Mouse (Mus musculus) hindbrain, embryonic 11.5 days (tissue): ENCODE data around the gene Fam169b. TPM values are rescaled to one million over a fixed set of nuclear protein-coding genes. Genes with fewer than 3 reads are reported as not detected.

Experiments
- ATAC-seq: fragments of 200-750 bp; cut with Nextera tagmentation; 2 replicates; pipeline ENCODE4 v1.8.0; 2017; ENCODE audit warnings: mild to moderate bottlenecking, moderate TSS enrichment, moderate library complexity; ENCODE audit not compliant: low FRiP score
- DNase-seq: peaks from one replicate; pipeline ENCODE4 v3.0.0-alpha.2; 2015; ENCODE audit warnings: low spot score
- H3K27ac ChIP-seq: fragments of 300-500 bp; sonication (generic); 2 replicates; pipeline ENCODE4 v1.5.1; 2014; ENCODE audit warnings: mild to moderate bottlenecking, low read depth, low read length
- H3K27me3 ChIP-seq: fragments of 300-500 bp; sonication (generic); 2 replicates; pipeline ENCODE4 v1.6.1; 2014; ENCODE audit warnings: mild to moderate bottlenecking, low read length, moderate library complexity, mixed read lengths; ENCODE audit not compliant: control insufficient read depth, insufficient read depth
- H3K36me3 ChIP-seq: fragments of 300-500 bp; sonication (generic); 2 replicates; pipeline ENCODE4 v1.6.1; 2014; ENCODE audit warnings: mild to moderate bottlenecking, low read length, moderate library complexity, mixed read lengths; ENCODE audit not compliant: control insufficient read depth, insufficient read depth
- H3K4me1 ChIP-seq: fragments of 300-500 bp; sonication (generic); replicated peaks from 2 replicates; pipeline ENCODE4 v1.6.1; 2014; ENCODE audit warnings: low read length, mixed read lengths; ENCODE audit not compliant: control insufficient read depth, insufficient read depth
- H3K4me2 ChIP-seq: fragments of 300-500 bp; sonication (generic); replicated peaks from 2 replicates; pipeline ENCODE4 v1.6.1; 2014; ENCODE audit warnings: mild to moderate bottlenecking, low read depth, low read length
- H3K4me3 ChIP-seq: fragments of 300-500 bp; sonication (generic); 2 replicates; pipeline ENCODE4 v1.5.1; 2014; ENCODE audit warnings: low read depth, low read length
- H3K9ac ChIP-seq: fragments of 300-500 bp; sonication (generic); 2 replicates; pipeline ENCODE4 v1.6.1; 2014; ENCODE audit warnings: low read depth, low read length
- H3K9me3 ChIP-seq: fragments of 300-500 bp; sonication (generic); 2 replicates; pipeline ENCODE4 v1.6.1; 2016; ENCODE audit warnings: low read length; ENCODE audit not compliant: control insufficient read depth
- WGBS: fragments of 180-500 bp; shearing (Covaris S2); extraction: QIAGEN DNeasy Blood & Tissue Kit; methylation state at CpG from one replicate; pipeline ENCODE4 v1.1.7; 2014; 5-methylcytosine and 5-hydroxymethylcytosine counted together
- polyA plus RNA-seq: library from polyadenylated mRNA; unstranded; fragments of >200 nt; fragmentation: Nextera tagmentation; extraction: Ambion mirVana; gene quantifications from 2 replicates; pipeline ENCODE4 v1.2.1, GENCODE M21; 2014

Gene Fam169b
- polyA plus RNA-seq, 1 experiment from 2014 or later = 0.36 TPM

DNA sequence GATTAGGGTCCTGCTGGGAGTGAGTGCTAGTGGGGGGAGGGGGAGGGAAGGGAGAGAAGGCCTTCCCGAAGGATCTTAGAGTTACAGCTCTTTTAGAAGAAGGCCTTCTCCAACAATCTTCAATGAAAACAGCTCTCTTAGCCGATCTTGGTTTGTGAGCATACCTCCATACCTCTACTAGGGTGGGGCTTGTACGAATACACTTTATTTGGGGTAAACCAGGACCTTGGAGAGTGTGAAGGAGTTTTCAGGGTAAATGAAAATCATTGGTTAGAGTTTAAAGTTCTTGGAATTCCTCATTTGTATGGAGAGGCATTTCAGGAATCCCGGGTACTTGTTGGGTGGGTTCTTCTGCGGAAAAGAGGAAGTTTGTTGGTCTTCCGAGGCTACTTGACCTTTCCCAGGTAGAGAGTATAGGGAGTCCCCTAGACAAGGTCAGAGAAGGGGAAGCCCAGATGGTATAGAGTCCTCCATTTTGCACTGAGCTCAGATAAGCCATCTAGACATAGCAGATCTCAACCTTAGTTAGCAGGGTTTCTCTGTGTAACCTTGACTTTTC, 14.0 kb upstream of the Fam169b start:
- ATAC-seq = no peak
- H3K9ac ChIP-seq = no peak overlapping the region
- H3K4me1 ChIP-seq = peaks cover 2% of the 10 kb centered on the region; the same call in 1 of the 2 replicates
- no peaks in the 10 kb centered on the region for H3K36me3 ChIP-seq
- H3K27ac ChIP-seq = no peak overlapping the region
- no peak overlapping the region for H3K4me3 ChIP-seq
- 0 out of 2 replicates have a peak, but pooled peaks cover 2% of the 10 kb centered on the region for H3K27me3 ChIP-seq
- no peaks in the 10 kb centered on the region for H3K9me3 ChIP-seq
- no peak for DNase-seq
- H3K4me2 ChIP-seq = no peak overlapping the region
- 79% methylated on average over 6 of the region's 6 CpGs for WGBS

- no peak for ATAC-seq
- Histone ChIP-seq H3K27me3 (0 out of 2 replicates have a peak, but pooled peaks cover 2% of the 10 kb centered on the region), H3K4me1 (peaks cover 2% of the 10 kb centered on the region; the same call in 1 of the 2 replicates), H3K4me2 (no peak overlapping the region), H3K27ac (no peak overlapping the region), H3K9me3 (no peaks in the 10 kb centered on the region), H3K4me3 (no peak overlapping the region), H3K36me3 (no peaks in the 10 kb centered on the region), H3K9ac (no peak overlapping the region)
- no peak for DNase-seq
- 60% methylated on average over 8 of the region's 8 CpGs for WGBS
Observed at GRCm38 (mm10) chr7:68262612-68263200, 10.9 kb upstream of the Fam169b start.

- H3K27ac ChIP-seq = no peak overlapping the region
- H3K36me3 ChIP-seq = no peaks in the 10 kb centered on the region
- 0 out of 2 replicates have a peak, but pooled peaks cover 2% of the 10 kb centered on the region for H3K27me3 ChIP-seq
- no peak for ATAC-seq
- peaks cover 2% of the 10 kb centered on the region; the same call in 1 of the 2 replicates for H3K4me1 ChIP-seq
- WGBS = 56% methylated on average over 8 of the region's 8 CpGs
- H3K4me2 ChIP-seq = peak overlapping the region; percentile 35
- no peak overlapping the region; the same call in 1 of the 2 replicates for H3K4me3 ChIP-seq
- H3K9ac ChIP-seq = no peak overlapping the region
- no peak for DNase-seq
- no peaks in the 10 kb centered on the region for H3K9me3 ChIP-seq
Observed at GRCm38 (mm10) chr7:68263346-68264027, 10.2 kb upstream of the Fam169b start.

DNA sequence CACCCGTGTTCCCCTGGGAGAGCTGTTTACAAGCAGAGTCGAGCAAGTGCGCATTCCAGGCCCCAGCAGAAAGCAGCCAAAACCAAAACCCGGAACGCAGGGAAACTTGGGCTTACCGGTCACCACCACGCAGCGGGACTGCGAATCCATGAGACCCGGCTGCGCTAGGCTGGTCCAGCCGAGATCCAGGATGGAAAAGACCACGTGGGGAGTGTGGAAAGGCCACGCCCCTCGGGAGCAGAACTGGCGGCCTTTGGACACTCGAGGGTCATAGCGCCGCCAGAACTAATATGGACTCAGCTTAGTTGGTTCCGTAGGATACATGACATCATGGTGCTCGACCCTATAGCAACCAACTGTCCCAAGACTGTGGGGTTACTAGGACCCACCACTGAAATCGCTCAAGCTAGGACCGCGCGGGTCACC, 9.6 kb upstream of the Fam169b start, which contains the start of gene Pgpep1l:
TSS of gene Pgpep1l (minus strand) at position 206 of the 426 bp plus-strand sequence.
- no peak within 1 kb of the TSS for H3K9ac ChIP-seq
- H3K27ac ChIP-seq = no peak within 1 kb of the TSS
- ATAC-seq = peak; percentile 43
- WGBS = 6% methylated on average over 25 of the region's 25 CpGs
- H3K27me3 ChIP-seq = 0 out of 2 replicates have a peak, but pooled peaks cover 2% of the 10 kb centered on the region
- H3K4me3 ChIP-seq = peak within 1 kb of the TSS; percentile 18; the same call in 1 of the 2 replicates
- DNase-seq = peak; percentile 51
- H3K36me3 ChIP-seq = no peaks in the 10 kb centered on the region
- H3K4me2 ChIP-seq = peak within 1 kb of the TSS; percentile 35
- no peaks in the 10 kb centered on the region for H3K9me3 ChIP-seq
- peaks cover 2% of the 10 kb centered on the region; the same call in 1 of the 2 replicates for H3K4me1 ChIP-seq

GRCm38 (mm10) chr7:68264531-68264930, 9.1 kb upstream of the Fam169b start:
- Histone ChIP-seq H3K4me3 (0 out of 2 replicates have a peak overlapping the region, but pooled peaks have one; percentile 6), H3K4me1 (peaks cover 2% of the 10 kb centered on the region; the same call in 1 of the 2 replicates), H3K27ac (no peak overlapping the region), H3K9me3 (no peaks in the 10 kb centered on the region), H3K27me3 (0 out of 2 replicates have a peak, but pooled peaks cover 2% of the 10 kb centered on the region), H3K4me2 (peak overlapping the region; percentile 35), H3K36me3 (no peaks in the 10 kb centered on the region), H3K9ac (no peak overlapping the region)
- ATAC-seq (no peak), DNase-seq (peak; percentile 22)
- WGBS = 22% methylated on average over 14 of the region's 14 CpGs

DNA sequence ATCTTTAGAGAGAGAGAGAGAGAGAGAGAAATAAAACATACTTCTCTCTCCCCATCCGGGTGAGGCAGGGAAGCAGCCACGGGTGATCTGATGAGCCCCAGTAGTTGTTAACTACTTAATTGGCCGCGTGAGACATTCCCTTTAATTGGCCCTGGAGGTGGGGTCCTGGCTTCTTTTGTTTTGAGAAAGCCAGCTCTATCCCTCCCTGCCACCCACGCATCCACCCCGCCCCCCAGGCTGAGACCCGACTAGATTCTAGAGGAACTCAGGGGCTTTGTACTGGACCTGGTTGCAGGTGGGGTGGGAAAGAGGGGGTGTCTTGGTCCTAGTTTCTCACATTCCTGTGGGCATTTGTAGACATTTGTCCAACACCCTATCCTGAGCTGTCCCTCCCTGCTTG, 8.2 kb upstream of the Fam169b start:
- WGBS = 32% methylated on average over 7 of the region's 7 CpGs
- Histone ChIP-seq H3K4me3 (no peak overlapping the region), H3K4me1 (peaks cover 2% of the 10 kb centered on the region; the same call in 1 of the 2 replicates), H3K4me2 (no peak overlapping the region), H3K9me3 (no peaks in the 10 kb centered on the region), H3K27me3 (0 out of 2 replicates have a peak, but pooled peaks cover 2% of the 10 kb centered on the region), H3K9ac (no peak overlapping the region), H3K36me3 (no peaks in the 10 kb centered on the region), H3K27ac (no peak overlapping the region)
- DNase-seq = no peak
- no peak for ATAC-seq

DNA sequence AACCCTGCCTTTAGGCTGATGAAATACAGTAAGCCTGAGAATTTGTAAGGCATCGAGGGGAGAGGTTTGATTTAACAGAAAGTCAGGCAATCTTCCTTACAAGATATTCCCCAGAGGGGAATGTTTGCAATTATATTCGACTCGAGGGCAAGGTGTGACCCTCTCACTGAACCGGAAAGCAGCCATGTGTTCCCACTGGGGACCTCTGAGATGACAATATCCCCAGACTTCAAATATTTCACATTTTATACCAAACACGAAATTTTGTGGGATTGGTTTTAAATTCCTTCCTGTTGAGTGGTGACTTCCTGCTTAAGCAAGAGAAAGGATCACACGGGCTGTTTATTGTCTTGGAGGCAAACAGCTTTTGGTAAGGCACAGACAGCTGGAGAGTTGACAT, 6.9 kb upstream of the Fam169b start:
- H3K4me2 ChIP-seq = no peak overlapping the region
- no peaks in the 10 kb centered on the region for H3K9me3 ChIP-seq
- H3K4me1 ChIP-seq = peaks cover 2% of the 10 kb centered on the region; the same call in 1 of the 2 replicates
- H3K9ac ChIP-seq = no peak overlapping the region
- 29% methylated on average over 6 of the region's 6 CpGs for WGBS
- ATAC-seq (peak; percentile 47; the same call in 1 of the 2 replicates), DNase-seq (peak; percentile 43)
- H3K36me3 ChIP-seq = no peaks in the 10 kb centered on the region
- H3K4me3 ChIP-seq = no peak overlapping the region
- 0 out of 2 replicates have a peak, but pooled peaks cover 2% of the 10 kb centered on the region for H3K27me3 ChIP-seq
- H3K27ac ChIP-seq = no peak overlapping the region

GRCm38 (mm10) chr7:68270551-68270950, 3.1 kb upstream of the Fam169b start:
- Histone ChIP-seq H3K4me1 (no peaks in the 10 kb centered on the region), H3K4me3 (no peak overlapping the region), H3K27ac (no peak overlapping the region), H3K27me3 (no peaks in the 10 kb centered on the region), H3K9me3 (no peaks in the 10 kb centered on the region), H3K4me2 (no peak overlapping the region), H3K36me3 (no peaks in the 10 kb centered on the region), H3K9ac (no peak overlapping the region)
- ATAC-seq = no peak
- 76% methylated on average over 4 of the region's 4 CpGs for WGBS
- no peak for DNase-seq
